Mouse (Mus musculus) intestine, postnatal 0 days (tissue): Measurements from ENCODE around the gene Dnah10. TPM values are rescaled to one million over a fixed set of nuclear protein-coding genes. Genes with fewer than 3 reads are reported as not detected.

Experiments
- ATAC-seq: fragments of 200-750 bp; cut with Nextera tagmentation; 2 replicates; pipeline ENCODE4 v1.8.0; 2017; ENCODE audit warnings: mild to moderate bottlenecking, moderate TSS enrichment, moderate library complexity
- H3K27ac ChIP-seq: fragments of 300-500 bp; sonication (generic); 2 replicates; pipeline ENCODE4 v1.5.1; 2014; ENCODE audit warnings: mild to moderate bottlenecking, low read depth, low read length, moderate library complexity
- H3K27me3 ChIP-seq: fragments of 300-500 bp; sonication (generic); replicated peaks from 2 replicates; pipeline ENCODE4 v1.6.1; 2014; ENCODE audit warnings: low read length, mixed read lengths; ENCODE audit not compliant: control insufficient read depth, insufficient read depth
- H3K36me3 ChIP-seq: fragments of 300-500 bp; sonication (generic); 2 replicates; pipeline ENCODE4 v1.6.1; 2014; ENCODE audit warnings: mild to moderate bottlenecking, moderate library complexity; ENCODE audit not compliant: control insufficient read depth, insufficient read depth
- H3K4me1 ChIP-seq: fragments of 300-500 bp; sonication (generic); replicated peaks from 2 replicates; pipeline ENCODE4 v1.6.1; 2014; ENCODE audit warnings: antibody characterized with exemption, low read length, mixed read lengths; ENCODE audit not compliant: control insufficient read depth, insufficient read depth
- H3K4me2 ChIP-seq: fragments of 300-500 bp; sonication (generic); replicated peaks from 2 replicates; pipeline ENCODE4 v1.6.1; 2014; ENCODE audit warnings: low read depth, mild to moderate bottlenecking, moderate library complexity
- H3K4me3 ChIP-seq: fragments of 300-500 bp; sonication (generic); 2 replicates; pipeline ENCODE4 v1.5.1; 2014; ENCODE audit warnings: low read depth, low read length
- H3K9ac ChIP-seq: fragments of 300-500 bp; sonication (generic); 2 replicates; pipeline ENCODE4 v1.6.1; 2014; ENCODE audit warnings: mild to moderate bottlenecking, low read depth, low read length
- H3K9me3 ChIP-seq: fragments of 300-500 bp; sonication (generic); 2 replicates; pipeline ENCODE4 v1.6.1; 2016; ENCODE audit warnings: mixed run types; ENCODE audit not compliant: control insufficient read depth
- CTCF ChIP-seq: sonication (generic); IDR thresholded peaks from 2 replicates; pipeline ENCODE4 v1.5.1; 2016; ENCODE audit warnings: low read depth, mild to moderate bottlenecking, control low read depth, antibody characterized with exemption, moderate library complexity
- WGBS: fragments of 180-500 bp; shearing (Covaris S2); extraction: QIAGEN DNeasy Blood & Tissue Kit; methylation state at CpG from one replicate; pipeline ENCODE4 v1.1.7; 2014; 5-methylcytosine and 5-hydroxymethylcytosine counted together
- polyA plus RNA-seq: library from polyadenylated mRNA; unstranded; fragments of >200 nt; fragmentation: Nextera tagmentation; extraction: Ambion mirVana; gene quantifications from 2 replicates; pipeline ENCODE4 v1.2.1, GENCODE M21; 2015

Gene Dnah10
- polyA plus RNA-seq, 1 experiment from 2014 or later = 0.01 TPM

GRCm38 (mm10) chr5:124879801-124880200 is 154.9 kb downstream of the Dnah10 start:
- 83% methylated on average over 6 of the region's 6 CpGs for WGBS
- TF ChIP-seq CTCF = no peak

GRCm38 (mm10) chr5:124883877-124884276 is 159.0 kb downstream of the Dnah10 start:
- no peak overlapping the region for H3K4me3 ChIP-seq
- H3K27ac ChIP-seq = no peak overlapping the region
- H3K4me1 ChIP-seq = no peaks in the 10 kb centered on the region
- H3K4me2 ChIP-seq = no peak overlapping the region
- no peaks in the 10 kb centered on the region for H3K9me3 ChIP-seq
- no peaks in the 10 kb centered on the region for H3K27me3 ChIP-seq
- 90% methylated on average over 6 of the region's 6 CpGs for WGBS
- TF ChIP-seq CTCF = no peak
- H3K9ac ChIP-seq = no peak overlapping the region
- ATAC-seq = no peak
- H3K36me3 ChIP-seq = peaks cover 44% of the 10 kb centered on the region

More at GRCm38 (mm10) chr5:124879801-124880200, 154.9 kb downstream of the Dnah10 start:
- ATAC-seq = no peak
- Histone ChIP-seq H3K36me3 (peaks cover 19% of the 10 kb centered on the region), H3K27ac (no peak overlapping the region), H3K9ac (no peak overlapping the region), H3K4me1 (0 out of 2 replicates have a peak, but pooled peaks cover under 1% of the 10 kb centered on the region), H3K27me3 (no peaks in the 10 kb centered on the region), H3K9me3 (no peaks in the 10 kb centered on the region), H3K4me2 (no peak overlapping the region), H3K4me3 (no peak overlapping the region)

Other genes with a start within 250 kb of the Dnah10 start
- gene Rilpl2, start 246.7 kb upstream of the Dnah10 start, polyA plus RNA-seq = 48.2 and 49.7 TPM in 2 replicates
- 15.5 and 17.9 TPM in 2 replicates for gene Snrnp35, start 242.0 kb upstream of the Dnah10 start, polyA plus RNA-seq
- 6.6 and 7.5 TPM in 2 replicates for gene Rilpl1, start 193.7 kb upstream of the Dnah10 start, polyA plus RNA-seq
- gene Tmed2, start 184.4 kb upstream of the Dnah10 start, polyA plus RNA-seq = 398 and 414 TPM in 2 replicates
- gene Ddx55, start 172.2 kb upstream of the Dnah10 start, polyA plus RNA-seq = 6.3 and 10.0 TPM in 2 replicates
- gene Eif2b1, start 146.0 kb upstream of the Dnah10 start, polyA plus RNA-seq = 37.3 and 39.0 TPM in 2 replicates
- gene Gtf2h3, start 145.9 kb upstream of the Dnah10 start, polyA plus RNA-seq = 15.9 and 17.3 TPM in 2 replicates
- gene Atp6v0a2, start 96.5 kb upstream of the Dnah10 start, polyA plus RNA-seq = 57.5 and 58.5 TPM in 2 replicates
- 3.3 TPM in 2 replicates for gene Ccdc92, start 137.3 kb downstream of the Dnah10 start, polyA plus RNA-seq
- gene Zfp664, start 137.6 kb downstream of the Dnah10 start, polyA plus RNA-seq = 34.7 and 36.7 TPM in 2 replicates